Mouse (Mus musculus): ENCODE results near the gene Ankrd13d.

- peak; percentile 50 for TF ChIP-seq CTCF (IDR thresholded peaks at IDR 0.05)
- no peak for TF ChIP-seq EP300 (IDR thresholded peaks at IDR 0.05)
Observed at GRCm38 (mm10) chr19:4279487-4279886, 3.5 kb downstream of the Ankrd13d start.
